Mouse (Mus musculus) retina, postnatal 1 day (tissue): ENCODE measurements at regions not wholly inside any gene's neighbourhood (a gene's known extent, or its start where the extent isn't known, plus 50 kb on each side); places are given as distances from the start of the nearest gene placed in this dataset.

Source experiments
- DNase-seq: peaks from one replicate; pipeline ENCODE4 v3.0.0-alpha.2; 2012

DNA sequence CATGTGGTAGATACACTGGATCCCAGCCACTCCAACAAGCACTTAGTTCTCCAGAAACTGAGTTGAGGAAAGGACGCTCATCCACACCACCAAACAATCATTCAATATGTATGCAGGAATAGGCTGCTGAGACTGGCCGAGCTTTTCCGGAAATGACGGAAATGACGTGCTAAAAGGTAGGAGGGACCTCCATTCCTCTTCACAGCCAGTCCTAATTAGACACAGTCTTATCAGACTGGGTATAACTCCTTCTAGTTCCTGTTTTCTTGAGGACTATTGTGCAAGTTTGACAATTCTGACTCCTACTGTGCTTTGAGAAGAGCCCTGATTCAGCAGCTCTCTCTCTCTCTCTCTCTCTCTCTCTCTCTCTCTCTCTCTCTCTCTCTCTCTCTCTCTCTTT is 477.9 kb upstream of the Gm26657 start:
- DNase-seq: no peak

DNA sequence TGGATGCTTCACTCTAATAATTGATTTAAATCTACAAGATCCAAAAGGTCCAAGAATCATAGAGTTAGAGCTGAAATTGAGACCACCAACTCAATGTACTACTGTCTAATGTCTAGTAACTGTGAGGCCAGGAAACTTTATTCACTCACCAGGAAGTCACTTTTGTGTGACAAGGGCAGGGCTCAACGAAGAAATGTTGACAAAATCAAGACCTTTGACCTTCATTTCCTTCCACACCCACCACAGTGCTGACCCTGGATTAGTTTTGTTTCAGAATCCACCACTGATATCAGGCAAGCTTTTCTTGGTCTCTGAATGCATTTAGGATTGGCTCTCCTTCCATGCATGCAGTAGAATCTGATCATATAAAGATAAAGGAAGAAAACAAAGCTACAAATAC is 487.5 kb upstream of the Gm26657 start:
- no peak for DNase-seq

DNA sequence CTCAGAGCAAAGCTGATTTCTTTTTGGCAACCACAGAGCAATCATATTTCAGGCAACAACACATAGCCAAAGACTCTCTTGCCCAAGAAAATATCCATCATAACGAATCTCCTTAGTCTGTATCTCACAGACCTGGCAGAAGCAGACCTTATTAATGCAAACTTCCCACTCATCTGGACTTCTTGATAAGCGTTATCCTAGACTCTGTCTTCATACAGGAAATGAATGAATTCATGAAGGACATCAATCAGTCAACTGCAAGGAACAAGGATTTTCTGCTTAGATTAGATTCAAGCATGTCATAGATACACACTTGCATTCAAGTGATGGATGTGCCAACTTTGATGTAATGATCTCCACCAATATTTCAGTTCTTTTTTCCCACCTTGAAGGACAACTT is 488.1 kb upstream of the Gm26657 start:
- no peak for DNase-seq

DNA sequence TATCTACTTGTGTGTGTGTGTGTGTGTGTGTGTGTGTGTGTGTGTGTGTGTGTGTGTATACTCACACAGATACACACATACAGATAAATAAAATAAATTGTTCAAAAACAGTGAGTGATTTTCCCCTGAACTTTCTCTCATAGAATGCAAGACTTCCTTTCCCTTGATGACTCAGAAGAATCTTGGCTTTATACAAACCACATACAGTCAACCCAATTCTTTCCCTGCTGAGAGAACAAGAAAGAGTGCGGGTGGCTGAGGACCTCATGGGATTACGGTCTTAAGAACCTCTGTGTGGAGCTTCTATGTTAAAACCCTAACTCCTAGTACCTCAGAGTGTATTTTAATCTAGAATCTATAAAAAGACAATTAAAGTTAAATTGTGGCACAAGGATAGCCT is 489.3 kb upstream of the Gm26657 start:
- DNase-seq: no peak

DNA sequence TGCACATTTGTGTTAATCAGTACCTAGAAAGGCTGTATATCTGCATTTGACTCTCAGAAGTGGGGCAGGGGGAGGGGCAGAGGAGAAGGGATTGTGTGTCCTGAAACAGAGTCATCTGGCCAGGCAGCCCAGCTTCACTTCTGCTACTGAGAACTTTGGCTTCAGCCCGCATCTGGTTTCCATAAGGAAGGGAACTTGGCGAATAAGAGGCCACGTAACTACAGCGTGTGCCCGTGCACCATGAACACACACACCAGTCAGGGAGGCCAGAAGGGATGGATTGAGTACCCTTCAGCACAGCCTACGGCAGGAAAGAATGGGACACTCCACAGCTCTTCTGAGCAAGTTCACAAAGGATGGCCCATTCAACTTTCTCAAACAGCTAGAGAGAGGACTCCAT is 496.0 kb upstream of the Gm26657 start:
- DNase-seq: no peak

DNA sequence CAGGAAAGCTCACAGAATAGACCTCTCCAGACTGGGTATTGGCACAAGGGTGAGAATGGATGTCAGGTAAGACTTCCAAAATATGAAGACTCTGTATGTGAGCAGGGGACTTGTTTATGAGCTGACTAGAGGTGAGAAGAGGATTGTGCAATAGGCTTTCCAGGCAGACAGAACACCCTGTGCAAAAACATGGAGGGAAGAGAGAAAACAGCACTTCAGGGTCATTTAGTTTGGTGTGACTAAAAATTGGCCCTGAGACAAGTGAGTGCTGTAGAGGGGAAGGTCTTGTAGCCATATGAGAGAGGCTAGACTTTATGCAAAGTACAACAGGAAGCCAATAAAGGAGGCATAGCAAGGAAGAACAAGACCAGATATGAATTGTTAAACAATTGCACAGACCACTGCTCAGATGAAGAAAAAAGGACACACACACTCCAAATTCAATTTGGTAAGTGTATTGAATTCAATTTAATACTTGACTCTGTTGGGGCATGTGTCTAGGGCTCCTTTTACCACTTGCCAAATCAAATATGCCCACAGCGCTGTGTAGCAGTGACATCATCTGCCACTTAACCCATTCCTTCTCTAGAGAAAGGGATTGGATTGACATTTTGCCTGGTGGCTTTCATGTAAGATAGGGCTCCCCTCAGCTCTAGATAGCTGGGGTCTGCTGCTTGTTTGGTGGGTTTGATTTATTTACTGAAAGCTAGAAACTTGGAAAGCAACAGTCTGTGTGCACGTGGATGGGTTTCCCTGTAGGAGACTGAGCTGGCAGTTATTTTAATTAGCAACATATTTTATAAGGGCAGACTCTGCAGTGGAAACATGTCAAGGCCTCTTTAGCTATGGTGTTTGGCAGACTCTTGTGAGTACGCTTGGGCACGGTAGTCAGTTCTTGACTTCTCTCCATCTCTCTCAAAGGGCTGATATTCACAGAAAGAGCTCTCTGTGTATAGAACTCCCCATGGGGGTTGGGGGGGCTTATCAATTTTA is 501.1 kb upstream of the Gm26657 start:
- no peak for DNase-seq

DNA sequence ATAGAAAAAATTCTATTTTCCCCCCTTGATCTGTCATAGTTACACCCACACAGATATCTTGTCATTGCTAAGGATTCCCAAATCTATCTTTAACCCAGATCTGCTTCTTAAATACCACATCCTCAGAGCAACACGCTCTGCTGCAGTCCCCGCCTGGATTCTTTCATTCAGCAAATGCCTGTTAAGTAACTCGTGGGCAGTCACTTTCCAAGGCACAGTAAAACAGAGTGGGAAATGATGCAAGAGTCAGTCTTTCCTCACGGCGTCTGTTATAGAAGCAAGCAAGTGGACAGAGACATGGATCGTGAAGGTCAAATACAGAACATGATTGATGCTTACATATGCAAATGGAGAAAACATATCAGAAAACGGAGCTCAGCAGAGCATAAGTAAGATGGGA is 508.5 kb upstream of the Gm26657 start:
- DNase-seq: no peak

DNA sequence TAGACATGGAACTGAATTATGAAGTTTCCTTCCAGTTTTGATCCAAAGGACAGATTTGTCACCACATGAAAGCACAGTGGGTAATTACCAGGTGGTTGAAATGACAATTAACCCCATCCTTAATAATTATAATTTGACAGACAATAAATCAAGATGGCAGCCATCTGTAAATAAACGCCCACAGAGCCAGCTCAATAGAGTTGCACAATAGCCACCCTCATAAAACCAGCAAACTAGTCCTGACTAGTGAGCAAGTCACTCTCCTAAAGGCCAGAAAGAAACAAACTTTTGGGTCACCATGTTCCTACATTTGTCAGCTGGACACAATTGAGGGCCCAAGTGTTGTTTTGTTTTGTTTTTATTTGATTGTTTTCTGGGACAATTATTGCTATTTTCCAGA is 509.4 kb upstream of the Gm26657 start:
- DNase-seq: no peak

DNA sequence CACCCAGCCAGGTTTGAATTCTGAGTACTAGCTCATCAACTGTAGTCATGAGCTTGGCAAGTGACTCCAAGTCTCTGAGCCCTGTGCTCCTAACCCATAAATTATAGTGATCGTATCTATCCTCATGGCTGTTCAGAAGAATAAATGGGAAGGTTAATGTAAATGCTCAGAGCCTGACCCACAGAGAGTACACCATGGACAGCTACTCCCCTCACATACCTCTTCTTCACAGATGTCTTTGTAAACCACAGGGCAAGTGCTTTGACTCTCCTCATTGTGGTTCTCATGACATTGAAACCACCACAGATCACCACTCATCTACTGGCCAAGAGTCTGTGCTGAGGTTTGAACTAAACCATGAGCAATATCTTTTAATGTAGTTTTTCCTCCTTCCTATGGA is 513.4 kb upstream of the Gm26657 start:
- no peak for DNase-seq

DNA sequence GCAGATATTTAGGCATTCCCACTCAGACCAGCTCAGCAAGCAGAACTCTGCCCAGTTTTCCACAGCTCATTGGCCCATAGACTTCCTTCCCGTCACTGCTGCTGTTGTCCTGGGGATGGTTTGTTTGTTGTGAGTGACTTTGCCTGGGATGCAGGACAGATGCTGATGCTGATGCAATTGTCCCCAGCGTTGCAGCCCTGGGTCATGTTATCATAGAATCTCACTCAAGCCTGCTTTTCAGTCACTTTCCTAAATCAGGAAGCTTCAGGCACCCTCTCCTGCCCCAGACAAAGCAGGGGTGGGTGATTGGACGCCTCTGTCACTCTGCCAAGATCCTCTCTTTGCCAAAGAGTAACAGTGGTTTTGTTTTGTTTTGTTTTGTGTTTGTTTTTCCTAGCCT is 515.3 kb upstream of the Gm26657 start:
- DNase-seq: no peak

DNA sequence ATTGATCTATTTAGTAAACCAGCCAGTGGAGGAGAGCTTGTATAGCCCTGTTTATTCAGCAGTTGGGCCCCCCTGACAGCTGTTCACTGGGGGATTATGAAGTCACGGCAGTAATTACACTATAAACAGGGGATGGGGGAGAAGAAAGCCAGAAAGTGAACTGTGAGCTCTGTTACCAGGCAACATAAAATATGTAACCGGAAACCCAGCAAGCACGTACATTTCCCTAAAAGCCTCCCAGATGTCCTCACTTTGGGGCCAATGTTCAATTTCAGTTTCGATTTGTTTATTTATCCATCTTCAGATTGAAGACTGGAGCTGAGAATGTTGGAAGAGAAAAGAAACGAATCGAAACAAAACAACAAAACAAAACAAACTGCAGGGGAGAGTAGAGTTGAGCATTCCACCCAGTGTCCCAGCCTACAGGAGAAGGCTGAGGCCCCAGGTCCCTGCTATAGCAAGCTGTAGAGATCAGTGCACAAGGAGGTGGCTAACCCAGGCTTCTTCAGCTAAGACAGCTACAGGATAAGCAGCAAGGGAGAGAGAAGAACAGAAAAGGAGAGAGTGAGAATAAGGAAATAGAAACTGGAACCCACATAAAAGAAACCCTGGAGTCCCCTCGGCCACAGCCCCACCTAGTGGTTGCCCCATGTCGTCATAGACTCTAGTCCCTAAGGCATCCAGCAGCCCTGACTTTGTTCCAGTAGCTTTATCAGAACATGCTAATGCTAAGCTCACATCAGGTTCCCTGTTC is 517.7 kb upstream of the Gm26657 start:
- DNase-seq: peak; percentile 54

DNA sequence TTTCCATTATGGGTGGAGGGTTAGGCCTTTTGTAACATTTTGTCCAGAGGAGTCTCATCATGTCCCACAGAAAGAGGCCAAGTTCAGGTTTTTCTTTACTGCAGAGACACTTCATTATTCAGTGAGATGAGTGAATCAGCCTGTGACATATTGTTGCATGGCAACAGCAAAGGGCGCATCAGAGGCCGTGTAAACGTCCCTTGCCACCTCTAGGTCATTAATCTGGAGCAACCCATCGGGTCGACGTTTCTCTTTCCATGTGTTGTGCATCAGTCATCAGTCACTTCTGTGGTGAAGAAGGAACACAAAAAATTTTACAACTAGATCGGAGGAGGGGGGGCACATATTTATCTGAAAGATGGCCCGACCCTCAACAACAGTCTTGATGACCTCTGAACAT is 519.3 kb upstream of the Gm26657 start:
- peak; percentile 16 for DNase-seq

DNA sequence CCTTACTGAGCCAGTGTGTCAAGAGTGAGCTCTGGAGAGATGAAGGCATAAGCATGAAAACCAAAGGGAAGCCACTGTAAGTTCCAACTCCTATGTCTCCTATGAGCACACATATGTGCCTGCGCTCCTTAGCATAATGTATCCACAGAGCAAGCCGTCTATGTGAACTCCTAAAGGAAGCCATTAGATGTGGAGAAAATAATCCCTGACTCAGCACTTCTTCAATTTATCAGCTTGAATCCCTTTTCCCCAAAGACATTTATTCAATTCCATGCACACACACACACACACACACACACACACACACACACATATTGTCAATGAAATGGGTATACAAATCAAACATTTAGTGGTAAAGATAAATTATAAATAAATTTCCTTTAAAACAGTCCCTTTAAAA is 530.4 kb upstream of the Gm26657 start:
- DNase-seq: no peak

DNA sequence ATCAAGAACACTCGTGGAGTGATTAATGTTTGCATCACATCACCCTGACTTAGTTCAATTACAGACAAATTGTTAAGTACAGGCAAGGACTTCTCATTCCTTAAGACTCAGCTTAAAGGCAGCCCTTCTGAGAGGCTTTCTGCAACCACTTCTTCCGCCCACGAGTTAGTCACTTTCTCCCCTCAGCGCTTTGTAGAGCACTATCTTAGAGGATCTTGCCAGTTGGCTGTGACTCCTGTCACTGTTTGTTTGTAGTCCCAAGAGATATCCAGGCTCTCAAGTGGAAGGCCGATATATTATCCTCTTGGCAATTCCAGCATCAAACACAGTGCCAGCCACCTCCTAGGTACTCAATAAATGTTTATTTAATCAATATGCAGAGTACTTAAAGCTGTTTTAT is 532.1 kb upstream of the Gm26657 start:
- no peak for DNase-seq

DNA sequence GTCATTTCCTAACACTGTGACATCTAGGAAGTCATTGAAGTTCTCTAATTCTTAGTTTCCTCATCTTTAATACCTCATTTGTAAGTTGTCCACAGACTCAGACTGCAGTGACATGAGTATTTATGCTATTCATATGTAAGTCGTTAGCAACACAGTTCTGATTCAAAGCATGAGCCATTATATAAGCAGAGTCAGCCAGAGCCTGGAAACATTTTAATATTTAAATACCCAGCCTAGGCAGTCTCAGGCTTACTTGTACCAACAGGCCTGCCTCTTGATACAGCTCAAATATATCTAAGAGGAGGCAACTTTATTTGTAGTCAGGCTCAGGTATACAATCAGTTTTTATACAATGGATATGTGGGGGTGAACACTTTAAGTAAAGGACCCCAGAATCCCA is 534.8 kb upstream of the Gm26657 start:
- no peak for DNase-seq

DNA sequence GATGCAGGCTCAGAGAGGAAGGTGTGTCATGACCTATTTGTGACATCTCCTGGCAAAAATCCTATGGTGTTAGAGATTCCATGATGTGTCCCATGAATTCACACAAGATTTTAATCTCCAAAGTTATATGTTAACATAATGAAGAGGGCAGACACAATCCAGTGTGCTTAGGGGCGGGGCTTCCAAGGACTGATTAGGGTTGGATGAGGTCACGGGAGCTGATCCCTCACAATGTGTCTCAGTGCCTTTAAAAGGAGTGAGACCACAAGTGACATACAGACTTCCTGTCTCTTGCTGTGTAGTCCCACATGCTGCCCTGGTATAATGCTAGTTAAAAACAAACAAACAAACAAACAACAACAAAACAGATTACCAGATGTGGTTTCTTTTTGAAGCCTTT is 546.5 kb upstream of the Gm26657 start:
- DNase-seq: peak; percentile 6

DNA sequence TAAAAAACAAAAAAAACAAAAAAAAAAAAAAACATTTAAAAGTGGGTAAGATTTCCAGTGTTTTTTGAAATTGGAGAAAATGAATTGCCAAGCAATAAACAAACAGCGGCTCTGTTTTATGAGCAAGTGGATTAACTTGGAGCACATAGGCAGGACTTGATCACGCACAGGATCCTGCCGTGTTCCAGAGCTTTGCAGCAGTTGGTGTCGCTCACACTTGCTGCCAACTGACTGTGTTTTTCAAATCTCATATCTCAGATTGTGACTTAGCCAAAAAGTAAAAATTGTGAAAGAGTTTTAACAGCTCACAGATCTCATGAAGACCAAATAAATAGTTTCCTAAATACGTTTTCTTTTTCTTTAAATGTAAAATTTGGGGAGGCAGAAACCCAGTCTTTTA is 547.4 kb upstream of the Gm26657 start:
- no peak for DNase-seq

DNA sequence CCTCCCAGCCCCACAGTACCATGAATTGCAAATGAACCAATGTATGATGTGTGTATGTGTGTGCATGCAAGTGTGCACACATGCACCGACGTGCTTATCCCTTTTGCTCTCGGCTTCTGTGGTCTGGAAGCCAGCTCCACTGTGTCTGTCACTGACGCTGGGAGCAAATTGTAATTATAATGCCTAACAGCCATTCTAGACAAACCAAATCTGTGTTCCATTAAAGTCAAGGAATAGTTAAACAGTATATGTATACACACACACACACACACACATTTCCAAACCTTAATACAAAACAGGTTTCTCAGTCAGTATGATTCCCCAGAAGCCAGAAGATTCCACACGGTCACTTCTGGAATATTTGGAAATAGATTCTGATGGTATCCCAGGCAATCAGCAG is 560.3 kb upstream of the Gm26657 start:
- no peak for DNase-seq

DNA sequence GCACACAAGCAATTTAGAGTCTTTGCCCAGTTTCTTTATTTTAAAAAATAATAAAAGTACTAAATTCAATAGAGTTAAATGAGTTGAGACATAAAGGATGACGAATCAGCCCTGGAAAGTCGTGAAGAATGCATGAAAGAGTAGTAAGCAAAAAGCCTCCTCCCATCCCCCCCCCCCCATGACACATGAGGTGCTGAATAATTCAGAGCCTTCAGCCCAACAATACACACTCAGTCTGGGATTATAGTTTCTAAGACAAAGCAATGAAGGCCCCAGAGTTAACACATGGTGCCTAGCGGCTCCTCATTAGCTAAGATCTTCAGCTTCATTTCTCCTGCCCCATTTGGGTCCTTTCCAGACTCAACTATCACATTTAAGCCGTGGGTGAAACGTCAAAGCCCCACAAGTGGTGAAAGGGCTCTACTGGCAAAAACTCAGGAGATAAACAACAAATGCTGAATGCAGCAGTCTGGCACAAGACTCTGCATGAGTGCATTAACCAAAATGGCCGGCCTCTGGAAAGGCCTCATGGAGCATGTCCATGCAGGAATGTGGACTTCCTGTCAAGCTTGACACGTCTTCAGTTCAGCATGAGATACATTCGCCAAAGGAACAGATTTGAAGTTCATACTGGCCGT is 560.9 kb upstream of the Gm26657 start:
- peak; percentile 10 for DNase-seq

DNA sequence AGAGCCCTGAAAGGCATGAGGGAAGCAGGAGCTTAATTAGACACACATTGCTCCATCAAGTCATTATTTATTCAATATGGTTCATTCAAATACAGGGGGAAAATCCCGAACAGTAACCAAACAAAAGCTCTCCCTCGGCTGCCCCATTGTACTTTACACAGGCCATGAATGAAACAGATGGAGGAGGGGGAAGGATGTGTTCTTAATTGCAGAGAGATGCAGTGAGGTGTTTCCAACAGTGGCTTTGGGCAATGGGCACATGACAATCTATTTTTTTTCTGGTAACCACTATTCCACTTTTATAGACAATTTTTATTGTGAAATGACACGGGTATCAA is 578.6 kb upstream of the Gm26657 start:
- peak; percentile 7 for DNase-seq

DNA sequence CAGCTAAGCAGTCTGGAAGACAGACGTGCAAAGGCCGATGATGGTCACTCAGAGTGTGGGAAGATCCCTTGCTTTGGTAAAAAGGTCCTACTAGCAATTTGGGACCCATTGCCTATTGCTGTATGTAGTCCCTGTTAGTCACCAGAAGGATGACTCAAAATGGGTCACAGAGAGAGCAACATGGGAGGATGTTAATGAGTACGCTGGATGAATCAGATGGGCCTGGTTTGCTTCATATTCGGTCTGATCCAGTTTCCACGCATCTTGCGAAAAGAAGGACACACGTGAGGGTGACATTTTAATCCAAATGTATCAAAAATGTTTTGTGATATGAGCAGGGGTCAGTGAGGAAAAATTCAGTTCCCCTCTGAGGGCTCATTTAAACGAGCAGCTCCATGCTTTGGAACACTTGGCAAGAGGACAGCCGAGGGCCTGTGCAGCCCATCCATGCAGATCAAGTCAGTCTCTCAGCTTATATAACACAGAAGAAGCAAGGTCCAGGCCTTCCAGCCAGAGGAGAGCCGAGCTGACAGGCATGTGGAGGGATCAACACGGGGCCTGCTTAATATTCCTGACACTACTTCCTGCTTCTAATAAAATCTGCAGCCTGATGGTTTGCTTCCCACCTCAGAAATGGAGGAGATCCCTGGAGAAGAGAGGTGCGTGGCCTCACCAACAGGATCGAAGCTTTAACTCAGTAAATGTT is 579.2 kb upstream of the Gm26657 start:
- DNase-seq: peak; percentile 4

DNA sequence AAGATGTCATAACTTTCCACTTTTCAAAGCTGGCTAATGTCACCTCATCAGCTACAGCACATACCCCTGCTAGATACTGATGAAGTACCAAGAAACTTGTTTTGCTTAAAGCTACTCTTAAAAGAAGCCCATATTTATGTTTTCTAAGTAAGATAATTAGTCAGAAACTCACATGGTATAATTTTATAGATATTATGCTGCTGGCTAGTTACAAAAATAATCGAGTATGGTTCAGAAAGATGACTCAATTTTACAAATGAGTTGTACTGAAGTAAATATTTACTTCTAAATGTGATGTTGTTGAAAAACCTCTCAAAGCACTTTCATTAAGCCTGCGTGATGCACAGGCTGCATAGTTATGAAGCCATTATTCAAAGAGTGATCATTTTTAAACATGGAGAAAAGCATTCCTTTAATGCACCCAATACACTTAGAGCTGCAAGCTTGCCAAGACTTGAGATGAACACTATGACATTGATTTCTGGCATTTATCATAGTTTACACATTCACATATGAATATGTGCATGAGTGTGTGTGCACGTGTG is 582.3 kb upstream of the Gm26657 start:
- DNase-seq: no peak

DNA sequence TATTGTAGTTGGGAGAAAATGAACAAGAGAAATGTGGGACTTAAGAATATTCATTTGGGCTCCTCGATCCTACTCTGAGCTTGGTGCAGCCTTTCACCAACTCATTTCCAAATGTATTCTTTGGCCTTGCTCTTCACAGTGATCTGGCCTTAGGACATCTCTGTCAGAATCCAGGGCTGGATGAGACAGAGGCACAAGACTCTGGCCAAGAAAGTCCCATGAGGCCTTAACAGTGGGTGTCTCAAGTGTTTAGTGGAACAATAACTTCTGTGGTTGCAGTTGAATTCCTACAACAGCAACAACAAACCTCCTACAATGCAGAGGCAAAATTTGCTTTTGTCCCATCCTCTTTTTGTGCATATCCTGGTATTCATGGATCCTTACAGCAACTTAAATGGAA is 589.2 kb upstream of the Gm26657 start:
- DNase-seq: no peak
